Mouse (Mus musculus) neural tube, embryonic 11.5 days (tissue): ENCODE data around the gene Dnah8. TPM values are rescaled to one million over a fixed set of nuclear protein-coding genes. Genes with fewer than 3 reads are reported as not detected.

Experiments
- ATAC-seq: fragments of 200-750 bp; cut with Nextera tagmentation; 2 replicates; pipeline ENCODE4 v1.8.0; 2017; ENCODE audit warnings: moderate number of reproducible peaks, mild to moderate bottlenecking, moderate TSS enrichment, moderate library complexity; ENCODE audit not compliant: insufficient read depth, low FRiP score, low TSS enrichment
- DNase-seq: peaks from one replicate; pipeline ENCODE4 v3.0.0-alpha.2; 2015; ENCODE audit warnings: low spot score
- H3K27ac ChIP-seq: fragments of 300-500 bp; sonication (generic); 2 replicates; pipeline ENCODE4 v1.5.1; 2014; ENCODE audit warnings: low read depth, mild to moderate bottlenecking, low read length
- H3K27me3 ChIP-seq: fragments of 300-500 bp; sonication (generic); 2 replicates; pipeline ENCODE4 v1.6.1; 2014; ENCODE audit warnings: mild to moderate bottlenecking, low read length, mixed read lengths; ENCODE audit not compliant: control insufficient read depth, insufficient read depth
- H3K36me3 ChIP-seq: fragments of 300-500 bp; sonication (generic); 2 replicates; pipeline ENCODE4 v1.6.1; 2014; ENCODE audit warnings: mild to moderate bottlenecking, low read length, moderate library complexity, mixed read lengths; ENCODE audit not compliant: control insufficient read depth, insufficient read depth
- H3K4me1 ChIP-seq: fragments of 300-500 bp; sonication (generic); 2 replicates; pipeline ENCODE4 v1.6.1; 2014; ENCODE audit warnings: low read length, mixed read lengths; ENCODE audit not compliant: control insufficient read depth, insufficient read depth
- H3K4me2 ChIP-seq: fragments of 300-500 bp; sonication (generic); 2 replicates; pipeline ENCODE4 v1.6.1; 2014; ENCODE audit warnings: low read depth, mild to moderate bottlenecking, moderate library complexity
- H3K4me3 ChIP-seq: fragments of 300-500 bp; sonication (generic); 2 replicates; pipeline ENCODE4 v1.5.1; 2014; ENCODE audit warnings: low read depth, low read length
- H3K9ac ChIP-seq: fragments of 300-500 bp; sonication (generic); 2 replicates; pipeline ENCODE4 v1.6.1; 2014; ENCODE audit warnings: mild to moderate bottlenecking, low read length
- H3K9me3 ChIP-seq: fragments of 300-500 bp; sonication (generic); 2 replicates; pipeline ENCODE4 v1.6.1; 2016; ENCODE audit warnings: low read length; ENCODE audit not compliant: control insufficient read depth
- WGBS: fragments of 180-500 bp; shearing (Covaris S2); extraction: QIAGEN DNeasy Blood & Tissue Kit; methylation state at CpG from one replicate; pipeline ENCODE4 v1.1.7; 2014; 5-methylcytosine and 5-hydroxymethylcytosine counted together
- polyA plus RNA-seq: library from polyadenylated mRNA; unstranded; fragments of >200 nt; fragmentation: Nextera tagmentation; extraction: Ambion mirVana; gene quantifications from 2 replicates; pipeline ENCODE4 v1.2.1, GENCODE M21; 2014

The Dnah8 gene
- polyA plus RNA-seq, 1 experiment from 2014 or later: 1.1 TPM

DNA sequence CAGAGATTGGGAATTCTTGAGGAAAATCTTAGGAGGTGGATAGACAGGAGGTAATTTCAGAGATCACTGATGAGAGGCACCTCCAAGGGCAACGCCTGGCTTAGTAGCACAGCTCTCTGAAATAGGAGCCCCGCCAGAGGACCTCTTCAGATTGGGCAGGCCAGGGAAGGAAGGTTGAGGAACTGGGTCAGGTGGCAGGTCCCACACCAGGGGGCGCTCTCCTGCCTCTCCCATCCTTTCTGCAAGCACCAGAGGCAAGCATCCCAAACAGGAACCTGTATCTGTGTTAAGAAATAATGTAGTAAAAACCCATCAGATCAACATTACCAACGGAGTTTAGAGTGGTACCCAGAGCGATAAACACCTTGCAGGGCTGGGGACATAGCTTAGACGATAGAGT, 113.6 kb downstream of the Dnah8 start:
- 50% methylated on average over 6 of the region's 6 CpGs for WGBS
- peak; percentile 51 for DNase-seq
- Histone ChIP-seq H3K36me3 (no peaks in the 10 kb centered on the region), H3K4me1 (no peaks in the 10 kb centered on the region), H3K4me2 (no peak overlapping the region), H3K9ac (no peak overlapping the region), H3K9me3 (no peaks in the 10 kb centered on the region), H3K27me3 (no peaks in the 10 kb centered on the region), H3K27ac (no peak overlapping the region), H3K4me3 (no peak overlapping the region)
- ATAC-seq: no peak

GRCm38 (mm10) chr17:30739769-30740168, 115.6 kb downstream of the Dnah8 start:
- Histone ChIP-seq H3K9me3 (no peaks in the 10 kb centered on the region), H3K4me3 (no peak overlapping the region), H3K4me2 (no peak overlapping the region), H3K36me3 (no peaks in the 10 kb centered on the region), H3K27ac (no peak overlapping the region), H3K4me1 (no peaks in the 10 kb centered on the region), H3K9ac (no peak overlapping the region), H3K27me3 (no peaks in the 10 kb centered on the region)
- DNase-seq (no peak), ATAC-seq (no peak)
- WGBS: 87% methylated on average over 3 of the region's 3 CpGs

- Histone ChIP-seq H3K27me3 (no peaks in the 10 kb centered on the region), H3K27ac (no peak overlapping the region), H3K4me2 (no peak overlapping the region), H3K9me3 (no peaks in the 10 kb centered on the region), H3K4me1 (no peaks in the 10 kb centered on the region), H3K36me3 (no peaks in the 10 kb centered on the region), H3K4me3 (no peak overlapping the region), H3K9ac (no peak overlapping the region)
- no peak for ATAC-seq
- no peak for DNase-seq
- 81% methylated on average over 3 of the region's 3 CpGs for WGBS
These were observed 119.8 kb downstream of the Dnah8 start for GRCm38 (mm10) chr17:30743947-30744346.

- 57% methylated on average over 29 of the region's 29 CpGs for WGBS
- no peak overlapping the region for H3K9ac ChIP-seq
- no peak overlapping the region for H3K27ac ChIP-seq
- DNase-seq (peak; percentile 74), ATAC-seq (no peak)
- no peaks in the 10 kb centered on the region for H3K4me1 ChIP-seq
- H3K27me3 ChIP-seq: no peaks in the 10 kb centered on the region
- H3K4me3 ChIP-seq: no peak overlapping the region
- H3K36me3 ChIP-seq: no peaks in the 10 kb centered on the region
- H3K9me3 ChIP-seq: no peaks in the 10 kb centered on the region
- no peak overlapping the region for H3K4me2 ChIP-seq
These were observed 122.2 kb downstream of the Dnah8 start for GRCm38 (mm10) chr17:30746056-30747024.

GRCm38 (mm10) chr17:30749391-30749790, 125.2 kb downstream of the Dnah8 start:
- 89% methylated on average over 12 of the region's 12 CpGs for WGBS
- Histone ChIP-seq H3K4me2 (no peak overlapping the region), H3K36me3 (no peaks in the 10 kb centered on the region), H3K4me3 (no peak overlapping the region), H3K9me3 (no peaks in the 10 kb centered on the region), H3K27me3 (no peaks in the 10 kb centered on the region), H3K4me1 (no peaks in the 10 kb centered on the region), H3K9ac (no peak overlapping the region), H3K27ac (no peak overlapping the region)
- DNase-seq (no peak), ATAC-seq (no peak)

DNA sequence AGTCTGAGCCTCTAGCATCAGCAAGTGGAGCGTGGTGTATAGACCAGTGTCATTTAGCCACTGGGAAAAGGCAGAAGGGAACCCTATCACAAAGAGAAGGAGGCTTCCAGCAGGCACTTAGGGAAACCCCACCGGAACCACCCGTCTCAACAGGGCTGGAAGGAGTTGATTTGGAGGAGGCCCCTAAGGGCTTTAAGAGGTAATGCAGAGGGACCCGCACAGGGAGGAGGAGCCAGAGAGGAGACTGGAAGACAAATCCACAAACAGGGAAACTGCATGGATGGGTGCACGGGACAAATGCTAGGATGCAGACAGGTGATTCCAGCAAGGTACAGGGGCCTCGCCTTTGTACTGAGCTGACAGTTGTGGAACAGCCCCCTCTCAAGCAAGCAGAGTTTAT, 126.1 kb downstream of the Dnah8 start:
- Histone ChIP-seq H3K9ac (no peak overlapping the region), H3K9me3 (no peaks in the 10 kb centered on the region), H3K4me2 (no peak overlapping the region), H3K4me3 (no peak overlapping the region), H3K27me3 (no peaks in the 10 kb centered on the region), H3K4me1 (no peaks in the 10 kb centered on the region), H3K36me3 (no peaks in the 10 kb centered on the region), H3K27ac (no peak overlapping the region)
- ATAC-seq (no peak), DNase-seq (no peak)
- 57% methylated on average over 6 of the region's 6 CpGs for WGBS

DNA sequence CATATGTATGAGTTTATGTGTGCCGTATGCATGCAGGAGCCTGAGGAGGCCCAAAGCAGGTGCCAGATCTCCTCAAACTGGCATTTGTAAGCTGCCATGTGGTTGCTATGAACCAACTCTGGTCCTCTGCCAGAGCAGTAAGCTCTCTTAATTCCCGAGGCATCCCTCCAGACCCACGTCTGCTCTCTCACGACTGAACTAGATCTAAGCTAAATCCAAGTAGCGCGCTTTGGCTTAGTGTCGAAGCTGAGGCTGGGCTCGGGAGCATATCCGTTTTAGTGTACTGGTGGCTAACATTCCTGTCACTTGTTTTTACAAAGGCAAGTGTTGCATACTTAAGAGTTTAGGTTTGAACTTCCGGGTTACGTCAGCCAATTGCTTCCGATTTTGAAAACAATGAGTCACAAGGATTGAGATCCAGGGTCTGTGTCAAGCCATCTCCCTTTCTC, 128.2 kb downstream of the Dnah8 start:
- H3K9ac ChIP-seq: no peak overlapping the region
- WGBS: 89% methylated on average over 12 of the region's 12 CpGs

GRCm38 (mm10) chr17:30753201-30753600, 129.0 kb downstream of the Dnah8 start:
- DNase-seq (no peak), ATAC-seq (no peak)
- Histone ChIP-seq H3K36me3 (no peaks in the 10 kb centered on the region), H3K4me1 (no peaks in the 10 kb centered on the region), H3K4me2 (no peak overlapping the region), H3K9ac (no peak overlapping the region), H3K27ac (no peak overlapping the region), H3K9me3 (no peaks in the 10 kb centered on the region), H3K4me3 (no peak overlapping the region), H3K27me3 (no peaks in the 10 kb centered on the region)
- 89% methylated on average over 6 of the region's 6 CpGs for WGBS

More for the DNA sequence above, 128.2 kb downstream of the Dnah8 start:
- Histone ChIP-seq H3K9me3 (no peaks in the 10 kb centered on the region), H3K4me2 (no peak overlapping the region), H3K27me3 (no peaks in the 10 kb centered on the region), H3K36me3 (no peaks in the 10 kb centered on the region), H3K4me1 (no peaks in the 10 kb centered on the region), H3K27ac (no peak overlapping the region), H3K4me3 (no peak overlapping the region)
- ATAC-seq: no peak
- no peak for DNase-seq

GRCm38 (mm10) chr17:30756771-30757170, 132.6 kb downstream of the Dnah8 start:
- Histone ChIP-seq H3K9me3 (no peaks in the 10 kb centered on the region), H3K9ac (no peak overlapping the region), H3K36me3 (no peaks in the 10 kb centered on the region), H3K27me3 (no peaks in the 10 kb centered on the region), H3K4me1 (no peaks in the 10 kb centered on the region), H3K27ac (no peak overlapping the region), H3K4me3 (no peak overlapping the region), H3K4me2 (no peak overlapping the region)
- DNase-seq: no peak
- 95% methylated on average over 5 of the region's 5 CpGs for WGBS
- ATAC-seq: no peak
